Comparison of ENCODE assay signal across 23 mouse cellular contexts in the genomic region with DNA sequence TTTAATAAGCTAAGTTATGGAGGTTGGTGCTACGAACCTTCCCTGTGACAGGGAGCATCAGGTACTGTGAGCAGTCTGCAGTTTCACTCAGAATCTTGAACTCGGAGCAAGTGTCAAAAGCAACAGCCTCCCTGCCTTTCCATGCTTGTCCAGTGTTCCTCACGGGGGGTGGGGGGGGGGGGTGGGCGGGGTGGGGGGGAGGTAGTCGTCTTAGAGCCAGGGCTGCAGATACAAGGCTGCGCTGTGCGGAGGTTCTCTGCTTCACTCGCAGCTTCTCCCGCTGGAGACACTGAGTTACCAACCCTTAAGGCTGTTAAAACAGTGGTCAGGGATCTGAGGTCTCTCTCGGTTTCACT. TPM values are rescaled to one million over a fixed set of nuclear protein-coding genes. Genes with fewer than 3 reads are reported as not detected.
A peak's percentile ranks its signal among the peaks of the same experiment; 100 is the strongest.
DNase-seq lines count a peak whose midpoint lies in the region; ATAC-seq and TF ChIP-seq lines count a peak whose summit lies in the region.
"Had no signal": no experiment of that assay in that cellular context is flagged by ENCODE, and none has a peak within 500 bp of the region (broad histone marks: within the 10 kb centered on the region; RNA-seq: fewer than 3 reads in every experiment).

No protein-coding gene starts in this region.

- peaks cover 9% of the 10 kb centered on the region for H3K36me3 ChIP-seq in heart, adult 2 months (ENCODE audit: control insufficient read depth, insufficient read depth, low read length)
- peaks cover 5% of the 10 kb centered on the region; the same call in 1 of the 2 replicates for H3K36me3 ChIP-seq in lung, postnatal 0 days (ENCODE audit: insufficient read depth, low read length)
- H3K36me3 ChIP-seq in liver, embryonic 13.5 days = peaks cover 11% of the 10 kb centered on the region
- H3K36me3 ChIP-seq: heart, embryonic 15.5 days; kidney, embryonic 15.5 days had no signal

- no peaks in the 10 kb centered on the region for H3K27me3 ChIP-seq in heart, adult 2 months (ENCODE audit: control insufficient read depth, insufficient read depth, low read length)
- no peaks in the 10 kb centered on the region for H3K27me3 ChIP-seq in lung, postnatal 0 days (replicated peaks; ENCODE audit: insufficient read depth, low read length)
- H3K27me3 ChIP-seq in liver, embryonic 13.5 days = no peaks in the 10 kb centered on the region
- H3K27me3 ChIP-seq: heart, embryonic 15.5 days; kidney, embryonic 15.5 days had no signal

- peaks cover 35% of the 10 kb centered on the region for H3K4me1 ChIP-seq in heart, adult 2 months (ENCODE audit: control insufficient read depth, insufficient read depth, low read length)
- peaks cover 51% of the 10 kb centered on the region for H3K4me1 ChIP-seq in lung, postnatal 0 days (ENCODE audit: insufficient read depth, low read depth, low read length)
- H3K4me1 ChIP-seq in liver, embryonic 13.5 days (replicated peaks) = peaks cover 87% of the 10 kb centered on the region

- 50% methylated on average over 9 of the region's 10 CpGs for WGBS in heart, adult 2 months
- 77% methylated on average over 9 of the region's 10 CpGs for WGBS in lung, postnatal 0 days
- WGBS in liver, embryonic 13.5 days (ENCODE audit: insufficient replicate concordance) = 53% methylated on average over 10 of the region's 10 CpGs

- TF ChIP-seq EP300 in heart, adult 2 months (IDR thresholded peaks at IDR 0.05; ENCODE audit: insufficient read depth, low read depth, low read length) = no peak
- no peak for TF ChIP-seq EP300 in lung, postnatal 0 days (IDR thresholded peaks at IDR 0.05)

- H3K4me2 ChIP-seq in lung, postnatal 0 days (replicated peaks; ENCODE audit: low read depth, low read length) = no peak overlapping the region
- peak overlapping the region; percentile 54 for H3K4me2 ChIP-seq in liver, embryonic 13.5 days
- H3K4me2 ChIP-seq: heart, embryonic 15.5 days; kidney, embryonic 15.5 days had no signal

- intact Hi-C loops in heart, adult 2 months (cut with DNase I) = no loop called here

- H3K9me3 ChIP-seq in lung, postnatal 0 days (ENCODE audit: low read length) = no peaks in the 10 kb centered on the region
- H3K9me3 ChIP-seq in liver, embryonic 13.5 days (replicated peaks) = no peaks in the 10 kb centered on the region
- H3K9me3 ChIP-seq: forebrain, embryonic 10.5 days; heart, embryonic 15.5 days; kidney, embryonic 15.5 days; midbrain, embryonic 10.5 days had no signal

- no peak for ATAC-seq in lung, postnatal 0 days
- no peak for ATAC-seq in liver, embryonic 13.5 days (ENCODE audit: low read depth)
- ATAC-seq: forebrain, postnatal 0 days had no signal

- peak overlapping the region; percentile 42 for H3K4me3 ChIP-seq in heart, adult 2 months
- no peak overlapping the region for H3K4me3 ChIP-seq in lung, postnatal 0 days (ENCODE audit: low read depth, low read length)
- H3K4me3 ChIP-seq in liver, embryonic 13.5 days (replicated peaks) = no peak overlapping the region
- H3K4me3 ChIP-seq: forebrain, embryonic 10.5 days; heart, embryonic 15.5 days; kidney, embryonic 15.5 days; midbrain, embryonic 10.5 days had no signal

- peak in 1 of 2 experiments; percentile 23 for DNase-seq in heart, adult 2 months
- DNase-seq in heart, adult 8-10 months (ENCODE audit: low spot score) = no peak
- no peak for DNase-seq in lung, postnatal 0 days (ENCODE audit: low spot score)
- DNase-seq in lung, postnatal 14 days = no peak
- DNase-seq in liver, embryonic 13.5 days = no peak
- DNase-seq in cerebellum, adult 9-10 months = no peak
- DNase-seq in adrenal gland, adult 8-10 months = no peak
- DNase-seq: cerebellum, postnatal 14 days; embryo, embryonic 11 days; forebrain, postnatal 0 days; right cerebral cortex, postnatal 25 days; thymus, adult 2 months had no signal

- no peaks in the 10 kb centered on the region for H3K79me2 ChIP-seq in heart, adult 2 months (replicated peaks; ENCODE audit: control insufficient read depth, insufficient read depth, low read length)

- TF ChIP-seq CTCF in heart, adult 2 months (IDR thresholded peaks at IDR 0.05) = no peak
- TF ChIP-seq CTCF in lung, postnatal 0 days (IDR thresholded peaks at IDR 0.05) = no peak

- peak overlapping the region; percentile 97 for H3K27ac ChIP-seq in heart, adult 2 months
- H3K27ac ChIP-seq in lung, postnatal 0 days (ENCODE audit: low read length) = peak overlapping the region; percentile 85
- H3K27ac ChIP-seq in liver, embryonic 13.5 days = peak overlapping the region; percentile 88

- no peak for TF ChIP-seq POLR2A in heart, adult 2 months (IDR thresholded peaks at IDR 0.05; ENCODE audit: insufficient read depth, low read depth, low read length)

- peak overlapping the region; percentile 68 for H3K9ac ChIP-seq in heart, adult 2 months (ENCODE audit: low read depth, low read length)
- H3K9ac ChIP-seq in lung, postnatal 0 days (replicated peaks; ENCODE audit: low read depth) = no peak overlapping the region
- H3K9ac ChIP-seq in liver, embryonic 13.5 days = peak overlapping the region; percentile 67
- H3K9ac ChIP-seq: forebrain, postnatal 0 days; heart, embryonic 15.5 days; kidney, embryonic 15.5 days had no signal

RNA-seq across cellular contexts. Expression of a gene that starts 5.0 kb away (rescaled TPM):
- total RNA-seq in heart, adult 2 months (2021) = 10 to 100 TPM; 22.9 TPM
- 18.2 and 23.5 TPM in 2 replicates for polyA plus RNA-seq in heart, adult 2 months (2012; rRNA removed)
- total RNA-seq in heart, adult 8-10 months (2022) = 10 to 100 TPM; 17.8 to 27.1 (median 24.5) TPM
- polyA plus RNA-seq in lung, postnatal 0 days (2015; fragmentation: Nextera tagmentation; extraction: Ambion mirVana) = 30.6 and 34.9 TPM in 2 replicates
- polyA plus RNA-seq in liver, embryonic 13.5 days (2015; fragmentation: Nextera tagmentation; extraction: Ambion mirVana) = 2.4 and 2.7 TPM in 2 replicates
- total RNA-seq in adrenal gland, adult 8-10 months (2022) = 10 to 100 TPM; 14.1 to 33.3 (median 18.4) TPM

RNA-seq across cellular contexts. Expression of a gene that starts 9.9 kb away (rescaled TPM):
- 1 to 10 TPM; 3.5 to 5.5 TPM for total RNA-seq in heart, adult 2 months (2021)
- polyA plus RNA-seq in heart, adult 2 months (2012; rRNA removed) = 5.8 and 6.2 TPM in 2 replicates
- 1 to 10 TPM; 3.7 to 4.2 (median 3.8) TPM for total RNA-seq in heart, adult 8-10 months (2022)
- polyA plus RNA-seq in lung, postnatal 0 days (2015; fragmentation: Nextera tagmentation; extraction: Ambion mirVana) = 12.6 and 13.8 TPM in 2 replicates
- 10.5 and 10.6 TPM in 2 replicates for polyA plus RNA-seq in liver, embryonic 13.5 days (2015; fragmentation: Nextera tagmentation; extraction: Ambion mirVana)
- 1 to 10 TPM; 6.9 to 9.0 (median 7.9) TPM for total RNA-seq in adrenal gland, adult 8-10 months (2022)

RNA-seq across cellular contexts. Expression of a gene that starts 42.7 kb away (rescaled TPM):
- 10 to 100 TPM; 12.7 to 13.4 TPM for total RNA-seq in heart, adult 2 months (2021)
- 8.1 and 13.3 TPM in 2 replicates for polyA plus RNA-seq in heart, adult 2 months (2012; rRNA removed)
- 10 to 100 TPM; 11.6 to 15.9 (median 13.3) TPM for total RNA-seq in heart, adult 8-10 months (2022)
- 19.9 and 21.1 TPM in 2 replicates for polyA plus RNA-seq in lung, postnatal 0 days (2015; fragmentation: Nextera tagmentation; extraction: Ambion mirVana)
- polyA plus RNA-seq in liver, embryonic 13.5 days (2015; fragmentation: Nextera tagmentation; extraction: Ambion mirVana) = 12.3 and 13.8 TPM in 2 replicates
- total RNA-seq in adrenal gland, adult 8-10 months (2022) = 10 to 100 TPM; 11.2 to 24.0 (median 17.3) TPM

RNA-seq across cellular contexts. Expression of a gene that starts 52.0 kb away (rescaled TPM):
- not detected for total RNA-seq in heart, adult 2 months (2021)
- not detected in 2 replicates for polyA plus RNA-seq in heart, adult 2 months (2012; rRNA removed)
- total RNA-seq in heart, adult 8-10 months (2022) = not detected
- 0.10 TPM in 1 of 2 replicates, not detected in the other for polyA plus RNA-seq in lung, postnatal 0 days (2015; fragmentation: Nextera tagmentation; extraction: Ambion mirVana)
- not detected in 2 replicates for polyA plus RNA-seq in liver, embryonic 13.5 days (2015; fragmentation: Nextera tagmentation; extraction: Ambion mirVana)
- not detected for total RNA-seq in adrenal gland, adult 8-10 months (2022)
- total RNA-seq: forebrain, postnatal 0 days; layer of hippocampus, postnatal 14 days; left cerebral cortex, postnatal 14 days; midbrain, postnatal 0 days had no signal
- polyA plus RNA-seq: embryonic facial prominence, embryonic 14.5 days; forebrain, embryonic 10.5 days; forebrain, postnatal 0 days; gonadal fat pad, adult 2 months; heart, embryonic 15.5 days; hindbrain, embryonic 11.5 days; kidney, embryonic 15.5 days; midbrain, embryonic 10.5 days; midbrain, postnatal 0 days; stomach, embryonic 16.5 days had no signal
